Mouse (Mus musculus) intestine, embryonic 14.5 days (tissue): ENCODE data around the gene BC052040. TPM values are rescaled to one million over a fixed set of nuclear protein-coding genes. Genes with fewer than 3 reads are reported as not detected.

Source experiments
- ATAC-seq: fragments of 200-750 bp; cut with Nextera tagmentation; replicated peaks from 2 replicates; pipeline ENCODE4 v1.8.0; 2017; ENCODE audit warnings: low read depth, moderate number of reproducible peaks, moderate TSS enrichment, moderate library complexity; ENCODE audit not compliant: low FRiP score, low TSS enrichment
- DNase-seq: peaks from one replicate; pipeline ENCODE4 v3.0.0-alpha.2; 2018; ENCODE audit warnings: low spot score
- H3K27ac ChIP-seq: fragments of 300-500 bp; sonication (generic); 2 replicates; pipeline ENCODE4 v1.5.1; 2014; ENCODE audit warnings: low read depth, mild to moderate bottlenecking, control low read depth
- H3K27me3 ChIP-seq: fragments of 300-500 bp; sonication (generic); replicated peaks from 2 replicates; pipeline ENCODE4 v1.6.1; 2014; ENCODE audit warnings: low read length, control low read depth; ENCODE audit not compliant: control insufficient read depth, insufficient read depth
- H3K36me3 ChIP-seq: fragments of 300-500 bp; sonication (generic); 2 replicates; pipeline ENCODE4 v1.6.1; 2014; ENCODE audit warnings: low read length, control low read depth; ENCODE audit not compliant: control insufficient read depth, insufficient read depth
- H3K4me1 ChIP-seq: fragments of 300-500 bp; sonication (generic); replicated peaks from 2 replicates; pipeline ENCODE4 v1.6.1; 2014; ENCODE audit warnings: low read length, control low read depth, mixed read lengths; ENCODE audit not compliant: control insufficient read depth, insufficient read depth
- H3K4me2 ChIP-seq: fragments of 300-500 bp; sonication (generic); 2 replicates; pipeline ENCODE4 v1.6.1; 2014; ENCODE audit warnings: low read length
- H3K4me3 ChIP-seq: fragments of 300-500 bp; sonication (generic); 2 replicates; pipeline ENCODE4 v1.5.1; 2014; ENCODE audit warnings: low read depth, low read length, control low read depth, mixed read lengths
- H3K9ac ChIP-seq: fragments of 300-500 bp; sonication (generic); 2 replicates; pipeline ENCODE4 v1.6.1; 2014; ENCODE audit warnings: mild to moderate bottlenecking, low read length
- H3K9me3 ChIP-seq: fragments of 300-500 bp; sonication (generic); 2 replicates; pipeline ENCODE4 v1.6.1; 2016; ENCODE audit warnings: low read length, control low read depth; ENCODE audit not compliant: control insufficient read depth
- WGBS: fragments of 180-500 bp; shearing (Covaris S2); extraction: QIAGEN DNeasy Blood & Tissue Kit; methylation state at CpG from one replicate; pipeline ENCODE4 v1.1.7; 2014; 5-methylcytosine and 5-hydroxymethylcytosine counted together
- microRNA counts: library from miRNA; unstranded; fragments of <30 nt; microRNA quantifications from one replicate; lab custom pipeline; 2016
- microRNA-seq: library from miRNA; unstranded; fragments of <30 nt; microRNA quantifications from one replicate; pipeline ENCODE4, GENCODE M21; 2016
- polyA plus RNA-seq: library from polyadenylated mRNA; unstranded; fragments of >200 nt; fragmentation: Nextera tagmentation; extraction: Ambion mirVana; gene quantifications from 2 replicates; pipeline ENCODE4 v1.2.1, GENCODE M21; 2014

BC052040 gene
- polyA plus RNA-seq, 1 experiment from 2014 or later, result 13.3 TPM

DNA sequence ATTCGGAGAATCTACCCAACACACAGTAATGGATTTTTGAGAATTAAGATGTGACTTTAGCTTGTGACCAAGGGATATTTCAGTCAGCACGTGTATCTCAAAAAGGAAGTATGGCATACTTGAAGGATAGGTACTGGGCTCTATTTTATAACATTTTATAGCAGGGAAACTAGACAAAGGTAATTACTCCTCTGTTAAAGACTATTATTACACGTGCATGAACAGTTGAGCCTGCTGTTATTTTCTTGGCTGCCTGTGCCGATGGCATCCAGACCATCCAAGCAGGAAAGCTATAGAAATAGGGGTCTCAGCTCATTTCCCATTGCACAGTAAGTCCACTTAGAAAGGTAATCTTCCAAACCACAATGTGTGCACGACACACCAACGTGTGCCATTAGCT is 232.2 kb downstream of the BC052040 start:
- Histone ChIP-seq H3K36me3 (no peaks in the 10 kb centered on the region), H3K4me2 (peak overlapping the region; percentile 12), H3K4me1 (peaks cover 9% of the 10 kb centered on the region; the same call in 1 of the 2 replicates), H3K4me3 (no peak overlapping the region), H3K27me3 (no peaks in the 10 kb centered on the region), H3K27ac (no peak overlapping the region), H3K9me3 (no peaks in the 10 kb centered on the region), H3K9ac (no peak overlapping the region)
- ATAC-seq, result no peak
- WGBS, result 41% methylated on average over 6 of the region's 6 CpGs
- no peak for DNase-seq

DNA sequence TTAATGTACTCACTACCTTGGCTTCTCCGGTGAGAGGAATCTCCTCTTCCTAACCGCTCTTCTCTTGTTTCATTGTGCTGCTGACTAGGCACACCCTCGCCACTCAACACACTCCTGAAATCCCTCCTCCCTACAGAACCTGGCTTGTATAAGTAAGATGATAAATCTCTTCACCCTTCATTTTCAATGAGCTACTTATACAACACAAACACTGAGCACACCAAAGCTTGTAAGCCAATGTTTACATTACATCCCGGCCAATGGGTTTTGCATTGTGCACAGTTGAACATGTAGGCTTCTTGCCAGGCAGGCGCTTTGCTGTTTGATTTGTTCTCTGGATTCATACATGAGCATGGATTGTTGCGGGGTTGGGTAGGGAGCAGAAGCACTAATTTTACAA is 236.4 kb downstream of the BC052040 start:
- Histone ChIP-seq H3K4me2 (no peak overlapping the region), H3K9me3 (no peaks in the 10 kb centered on the region), H3K27me3 (no peaks in the 10 kb centered on the region), H3K9ac (no peak overlapping the region), H3K4me1 (peaks cover 8% of the 10 kb centered on the region; the same call in 1 of the 2 replicates), H3K4me3 (no peak overlapping the region), H3K27ac (no peak overlapping the region), H3K36me3 (no peaks in the 10 kb centered on the region)
- DNase-seq, result no peak
- no peak for ATAC-seq
- WGBS, result 43% methylated on average over 6 of the region's 6 CpGs

DNA sequence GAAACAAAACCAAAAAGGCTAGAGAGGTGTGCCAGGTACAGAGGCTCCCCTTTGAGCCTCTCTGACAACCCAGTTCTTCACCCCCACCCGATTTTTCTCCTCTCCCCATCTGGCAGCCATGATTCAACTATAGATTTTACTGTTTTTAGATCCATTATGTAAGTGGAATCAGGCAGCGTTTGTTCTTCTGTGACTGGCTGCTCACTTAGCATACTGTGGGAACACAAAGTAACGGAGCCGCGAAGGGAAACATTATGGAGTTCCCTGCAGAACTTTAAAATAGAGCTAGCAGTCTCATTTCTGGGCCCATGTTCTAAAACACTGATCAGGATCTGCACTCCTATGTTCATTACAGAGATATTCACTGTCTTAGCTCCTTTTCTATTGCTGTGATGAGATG is 240.8 kb downstream of the BC052040 start:
- H3K4me1 ChIP-seq, result no peaks in the 10 kb centered on the region
- no peak overlapping the region for H3K4me2 ChIP-seq
- WGBS, result 88% methylated on average over 5 of the region's 5 CpGs
- no peaks in the 10 kb centered on the region for H3K27me3 ChIP-seq
- no peak for ATAC-seq
- H3K36me3 ChIP-seq, result no peaks in the 10 kb centered on the region
- no peaks in the 10 kb centered on the region for H3K9me3 ChIP-seq
- no peak for DNase-seq
- H3K9ac ChIP-seq, result no peak overlapping the region
- H3K27ac ChIP-seq, result no peak overlapping the region
- no peak overlapping the region for H3K4me3 ChIP-seq

MicroRNA genes within 50 kb of the gene (microRNA counts, 519-probe panel; counts per million panel counts)
- microRNA mmu-miR-1951 (lab: Ali Mortazavi, UCI), result 4,091 counts per million, percentile 63 among the panel's probes with 10 or more counts

Small RNA genes within 50 kb of the gene (microRNA-seq; reads per million reads assigned to microRNA genes)
- 0.42 reads per million for gene Mir1951
